Mouse (Mus musculus) lung, embryonic 15.5 days (tissue): ENCODE data around the gene Ccar1. TPM values are rescaled to one million over a fixed set of nuclear protein-coding genes. Genes with fewer than 3 reads are reported as not detected.
A peak's percentile ranks its signal among the peaks of the same experiment; 100 is the strongest.

ENCODE experiments used
- ATAC-seq: fragments of 200-750 bp; cut with Nextera tagmentation; 2 replicates; pipeline ENCODE4 v1.8.0; 2017; ENCODE audit warnings: moderate number of reproducible peaks, borderline replicate concordance; ENCODE audit not compliant: low FRiP score, low TSS enrichment; ENCODE audit errors: extremely low read depth
- H3K27ac ChIP-seq: fragments of 300-500 bp; sonication (generic); 2 replicates; pipeline ENCODE4 v1.5.1; 2015; ENCODE audit warnings: moderate library complexity, mild to moderate bottlenecking, inconsistent platforms
- H3K27me3 ChIP-seq: fragments of 300-500 bp; sonication (generic); 2 replicates; pipeline ENCODE4 v1.6.1; 2015; ENCODE audit warnings: inconsistent platforms
- H3K36me3 ChIP-seq: fragments of 300-500 bp; sonication (generic); 2 replicates; pipeline ENCODE4 v1.6.1; 2015; ENCODE audit warnings: inconsistent platforms
- H3K4me1 ChIP-seq: fragments of 300-500 bp; sonication (generic); 2 replicates; pipeline ENCODE4 v1.6.1; 2015; ENCODE audit warnings: inconsistent platforms
- H3K4me2 ChIP-seq: fragments of 300-500 bp; sonication (generic); 2 replicates; pipeline ENCODE4 v1.6.1; 2015; ENCODE audit warnings: inconsistent platforms, mild to moderate bottlenecking, moderate library complexity
- H3K4me3 ChIP-seq: fragments of 300-500 bp; sonication (generic); 2 replicates; pipeline ENCODE4 v1.5.1; 2015; ENCODE audit warnings: mild to moderate bottlenecking, inconsistent platforms
- H3K9ac ChIP-seq: fragments of 300-500 bp; sonication (generic); 2 replicates; pipeline ENCODE4 v1.6.1; 2015; ENCODE audit warnings: inconsistent platforms
- H3K9me3 ChIP-seq: fragments of 300-500 bp; sonication (generic); 2 replicates; pipeline ENCODE4 v1.6.1; 2016; ENCODE audit warnings: inconsistent platforms
- WGBS: fragments of 180-500 bp; shearing (Covaris S2); methylation state at CpG from one replicate; pipeline ENCODE4 v1.1.7; 2015; 5-methylcytosine and 5-hydroxymethylcytosine counted together
- polyA plus RNA-seq: library from polyadenylated mRNA; unstranded; fragments of >200 nt; fragmentation: Nextera tagmentation; extraction: Ambion mirVana; gene quantifications from 2 replicates; pipeline ENCODE4 v1.2.1, GENCODE M21; 2015

Gene Ccar1
- 113 and 127 TPM in 2 replicates for polyA plus RNA-seq

- peak within 1 kb of the TSS; percentile 99 for H3K9ac ChIP-seq
- peak within 1 kb of the TSS; percentile 95 for H3K27ac ChIP-seq
- H3K36me3 ChIP-seq: peaks cover 29% of the 10 kb centered on the region
- H3K4me1 ChIP-seq: peaks cover 13% of the 10 kb centered on the region; the same call in 1 of the 2 replicates
- peak; percentile 98 for ATAC-seq
- H3K4me2 ChIP-seq: peak within 1 kb of the TSS; percentile 68
- H3K9me3 ChIP-seq: no peaks in the 10 kb centered on the region
- H3K4me3 ChIP-seq: peak within 1 kb of the TSS; percentile 99
- WGBS: 2% methylated on average over 55 of the region's 55 CpGs
- H3K27me3 ChIP-seq: no peaks in the 10 kb centered on the region
Observed at GRCm38 (mm10) chr10:62792177-62793090, at the start of gene Ccar1. TSS of gene Ccar1 (minus strand) at chr10:62792286.

GRCm38 (mm10) chr10:62840687-62841086 is 48.6 kb upstream of the Ccar1 start:
- no peaks in the 10 kb centered on the region for H3K27me3 ChIP-seq
- no peak overlapping the region for H3K4me3 ChIP-seq
- 88% methylated on average over 7 of the region's 7 CpGs for WGBS
- ATAC-seq: no peak
- H3K36me3 ChIP-seq: peaks cover 15% of the 10 kb centered on the region; the same call in 1 of the 2 replicates
- H3K4me2 ChIP-seq: no peak overlapping the region
- no peaks in the 10 kb centered on the region for H3K9me3 ChIP-seq
- peaks cover 13% of the 10 kb centered on the region for H3K4me1 ChIP-seq
- H3K27ac ChIP-seq: no peak overlapping the region
- no peak overlapping the region for H3K9ac ChIP-seq

GRCm38 (mm10) chr10:62837987-62838386 is 45.9 kb upstream of the Ccar1 start:
- H3K4me2 ChIP-seq: no peak overlapping the region
- 87% methylated on average over 5 of the region's 5 CpGs for WGBS
- H3K9me3 ChIP-seq: no peaks in the 10 kb centered on the region
- H3K4me3 ChIP-seq: no peak overlapping the region
- no peaks in the 10 kb centered on the region for H3K27me3 ChIP-seq
- no peaks in the 10 kb centered on the region for H3K4me1 ChIP-seq
- ATAC-seq: no peak
- no peak overlapping the region for H3K27ac ChIP-seq
- peaks cover 15% of the 10 kb centered on the region; the same call in 1 of the 2 replicates for H3K36me3 ChIP-seq
- no peak overlapping the region for H3K9ac ChIP-seq

GRCm38 (mm10) chr10:62832783-62833182 is 40.7 kb upstream of the Ccar1 start:
- no peak for ATAC-seq
- no peak overlapping the region for H3K4me2 ChIP-seq
- no peak overlapping the region for H3K9ac ChIP-seq
- no peaks in the 10 kb centered on the region for H3K4me1 ChIP-seq
- no peak overlapping the region for H3K27ac ChIP-seq
- H3K36me3 ChIP-seq: peaks cover 4% of the 10 kb centered on the region; the same call in 1 of the 2 replicates
- no peak overlapping the region for H3K4me3 ChIP-seq
- no peaks in the 10 kb centered on the region for H3K27me3 ChIP-seq
- H3K9me3 ChIP-seq: no peaks in the 10 kb centered on the region
- 66% methylated on average over 9 of the region's 9 CpGs for WGBS

GRCm38 (mm10) chr10:62831546-62831945 is 39.5 kb upstream of the Ccar1 start:
- H3K36me3 ChIP-seq: peaks cover 4% of the 10 kb centered on the region; the same call in 1 of the 2 replicates
- 42% methylated on average over 2 of the region's 2 CpGs for WGBS
- no peak overlapping the region for H3K4me3 ChIP-seq
- H3K27ac ChIP-seq: no peak overlapping the region
- no peaks in the 10 kb centered on the region for H3K27me3 ChIP-seq
- H3K9me3 ChIP-seq: no peaks in the 10 kb centered on the region
- H3K4me2 ChIP-seq: no peak overlapping the region
- no peak overlapping the region for H3K9ac ChIP-seq
- ATAC-seq: peak; percentile 49; the same call in 1 of the 2 replicates
- H3K4me1 ChIP-seq: no peaks in the 10 kb centered on the region

- H3K9me3 ChIP-seq: no peaks in the 10 kb centered on the region
Observed at GRCm38 (mm10) chr10:62824474-62824873, 32.4 kb upstream of the Ccar1 start.

GRCm38 (mm10) chr10:62823431-62823830 is 31.3 kb upstream of the Ccar1 start:
- no peak for ATAC-seq
- Histone ChIP-seq H3K9me3 (no peaks in the 10 kb centered on the region), H3K4me2 (no peak overlapping the region), H3K9ac (no peak overlapping the region), H3K4me1 (no peaks in the 10 kb centered on the region), H3K27me3 (no peaks in the 10 kb centered on the region), H3K36me3 (peaks cover 27% of the 10 kb centered on the region), H3K27ac (no peak overlapping the region), H3K4me3 (no peak overlapping the region)
- WGBS: 70% methylated on average over 4 of the region's 4 CpGs

More at GRCm38 (mm10) chr10:62824474-62824873, 32.4 kb upstream of the Ccar1 start:
- H3K4me2 ChIP-seq: no peak overlapping the region
- WGBS: 82% methylated on average over 8 of the region's 8 CpGs
- no peak overlapping the region for H3K27ac ChIP-seq
- H3K9ac ChIP-seq: no peak overlapping the region
- no peak overlapping the region for H3K4me3 ChIP-seq
- H3K4me1 ChIP-seq: no peaks in the 10 kb centered on the region
- H3K36me3 ChIP-seq: peaks cover 21% of the 10 kb centered on the region
- no peak for ATAC-seq
- no peaks in the 10 kb centered on the region for H3K27me3 ChIP-seq

- ATAC-seq: no peak
- no peaks in the 10 kb centered on the region for H3K4me1 ChIP-seq
- no peak overlapping the region for H3K4me2 ChIP-seq
- H3K36me3 ChIP-seq: peaks cover 15% of the 10 kb centered on the region
- no peaks in the 10 kb centered on the region for H3K27me3 ChIP-seq
- H3K27ac ChIP-seq: no peak overlapping the region
- H3K9me3 ChIP-seq: no peaks in the 10 kb centered on the region
- no peak overlapping the region for H3K4me3 ChIP-seq
- no peak overlapping the region for H3K9ac ChIP-seq
- WGBS: 75% methylated on average over 4 of the region's 4 CpGs
Observed at GRCm38 (mm10) chr10:62810010-62810409, 17.9 kb upstream of the Ccar1 start.

GRCm38 (mm10) chr10:62808766-62809165 is 16.7 kb upstream of the Ccar1 start:
- no peak overlapping the region for H3K27ac ChIP-seq
- H3K9me3 ChIP-seq: no peaks in the 10 kb centered on the region
- H3K4me2 ChIP-seq: no peak overlapping the region
- no peak overlapping the region for H3K4me3 ChIP-seq
- H3K4me1 ChIP-seq: no peaks in the 10 kb centered on the region
- H3K36me3 ChIP-seq: peaks cover 15% of the 10 kb centered on the region
- ATAC-seq: no peak
- H3K9ac ChIP-seq: no peak overlapping the region
- WGBS: 89% methylated on average over 2 of the region's 2 CpGs
- no peaks in the 10 kb centered on the region for H3K27me3 ChIP-seq

- 86% methylated on average over 7 of the region's 7 CpGs for WGBS
- no peak overlapping the region for H3K4me3 ChIP-seq
Observed at GRCm38 (mm10) chr10:62808316-62808715, 16.2 kb upstream of the Ccar1 start.

GRCm38 (mm10) chr10:62804106-62804505 is 12.0 kb upstream of the Ccar1 start:
- 70% methylated on average over 2 of the region's 2 CpGs for whole genome bisulfite sequencing
- no peak for ATAC-seq
- no peak overlapping the region for H3K4me3 ChIP-seq

More at GRCm38 (mm10) chr10:62808316-62808715, 16.2 kb upstream of the Ccar1 start:
- H3K9me3 ChIP-seq: no peaks in the 10 kb centered on the region
- H3K36me3 ChIP-seq: peaks cover 11% of the 10 kb centered on the region
- ATAC-seq: no peak
- H3K27ac ChIP-seq: no peak overlapping the region
- no peaks in the 10 kb centered on the region for H3K27me3 ChIP-seq
- H3K9ac ChIP-seq: no peak overlapping the region
- H3K4me2 ChIP-seq: no peak overlapping the region
- no peaks in the 10 kb centered on the region for H3K4me1 ChIP-seq

GRCm38 (mm10) chr10:62803296-62803695 is 11.2 kb upstream of the Ccar1 start:
- Histone ChIP-seq H3K4me3 (no peak overlapping the region), H3K36me3 (no peaks in the 10 kb centered on the region), H3K27ac (no peak overlapping the region), H3K27me3 (no peaks in the 10 kb centered on the region), H3K9ac (no peak overlapping the region), H3K9me3 (no peaks in the 10 kb centered on the region), H3K4me1 (no peaks in the 10 kb centered on the region), H3K4me2 (no peak overlapping the region)
- WGBS: 95% methylated on average over 2 of the region's 2 CpGs
- ATAC-seq: no peak

More at GRCm38 (mm10) chr10:62804106-62804505, 12.0 kb upstream of the Ccar1 start:
- H3K9ac ChIP-seq: no peak overlapping the region
- H3K27ac ChIP-seq: no peak overlapping the region
- no peaks in the 10 kb centered on the region for H3K9me3 ChIP-seq
- H3K4me2 ChIP-seq: no peak overlapping the region
- no peaks in the 10 kb centered on the region for H3K27me3 ChIP-seq
- no peaks in the 10 kb centered on the region for H3K4me1 ChIP-seq
- no peaks in the 10 kb centered on the region for H3K36me3 ChIP-seq
